Mouse (Mus musculus) CH12.LX (cell line): Measurements from ENCODE around the gene Acaa1a. TPM values are rescaled to one million over a fixed set of nuclear protein-coding genes. Genes with fewer than 3 reads are reported as not detected.

Experiments
- DNase-seq: peaks from one replicate; pipeline ENCODE4 v3.0.0-alpha.2; 2013; ENCODE audit errors: extremely low read depth
- H3K27ac ChIP-seq: 2 replicates; pipeline ENCODE4 v1.5.1; 2012; ENCODE audit warnings: low read depth, mild to moderate bottlenecking, control low read depth, moderate library complexity; ENCODE audit not compliant: insufficient read depth
- H3K27me3 ChIP-seq: replicated peaks from 2 replicates; pipeline ENCODE3; 2012; ENCODE audit warnings: inconsistent platforms
- H3K36me3 ChIP-seq, 2 experiments: replicated peaks in 1 of 2; 2 replicates each; pipeline versions ENCODE3 to v1.6.1; 2012; ENCODE audit warnings: inconsistent platforms in 1 of 2, low read length in 1 of 2, mild to moderate bottlenecking in 1 of 2, mixed read lengths in 1 of 2, moderate library complexity in 1 of 2; ENCODE audit not compliant: control insufficient read depth in 1 of 2, insufficient read depth in 1 of 2
- H3K4me1 ChIP-seq, 2 experiments: 2 replicates each; pipeline ENCODE4 v1.6.1; 2012; ENCODE audit warnings: inconsistent platforms in 1 of 2, moderate library complexity in 1 of 2; ENCODE audit not compliant: insufficient read depth in 2 of 2, control insufficient read depth in 1 of 2
- H3K4me2 ChIP-seq: 2 replicates; pipeline ENCODE4 v1.6.1; 2012; ENCODE audit warnings: low read depth, mild to moderate bottlenecking, control low read depth; ENCODE audit not compliant: poor library complexity, insufficient read depth, severe bottlenecking
- H3K4me3 ChIP-seq, 3 experiments: fragments of 150-350 bp in 1 of 3; sonication (generic) in 1 of 3; replicated peaks in 1 of 3; 2 replicates each; pipeline versions ENCODE3 to v1.5.1; 2011 to 2012; ENCODE audit warnings: low read depth in 2 of 3, low read length in 2 of 3, mild to moderate bottlenecking in 2 of 3, moderate library complexity in 2 of 3, control low read depth in 1 of 3, improper control_type of control experiment in 1 of 3, inconsistent platforms in 1 of 3, mixed read lengths in 1 of 3; ENCODE audit not compliant: poor library complexity in 1 of 3
- H3K79me2 ChIP-seq: replicated peaks from 2 replicates; pipeline ENCODE4 v1.6.1; 2012; ENCODE audit warnings: mild to moderate bottlenecking, moderate library complexity; ENCODE audit not compliant: control insufficient read depth, poor library complexity, insufficient read depth, severe bottlenecking; ENCODE audit errors: extremely low read depth
- H3K9ac ChIP-seq: 2 replicates; pipeline ENCODE4 v1.6.1; 2012; ENCODE audit warnings: low read depth, mild to moderate bottlenecking, control low read depth, moderate library complexity; ENCODE audit not compliant: insufficient read depth
- H3K9me3 ChIP-seq: replicated peaks from 2 replicates; pipeline ENCODE3; 2012; ENCODE audit warnings: low read length, inconsistent platforms, mixed read lengths
- BHLHE40 ChIP-seq: IDR thresholded peaks from 2 replicates; pipeline ENCODE4 v1.6.1; 2011; ENCODE audit warnings: mild to moderate bottlenecking, low read depth, low read length, improper control_type of control experiment
- CHD2 ChIP-seq: IDR thresholded peaks from 2 replicates; pipeline ENCODE4 v1.6.1; 2011; ENCODE audit warnings: low read length, improper control_type of control experiment
- CTCF ChIP-seq, 2 experiments: IDR thresholded peaks in 1 of 2; conservative IDR thresholded peaks in 1 of 2; 2 replicates each; pipeline ENCODE4 v1.5.1; 2011 to 2012; ENCODE audit warnings: low read depth in 2 of 2, low read length in 2 of 2, improper control_type of control experiment in 1 of 2, inconsistent platforms in 1 of 2, mild to moderate bottlenecking in 1 of 2, moderate library complexity in 1 of 2
- E2F4 ChIP-seq: IDR thresholded peaks from 2 replicates; pipeline ENCODE4 v1.6.1; 2011; ENCODE audit warnings: low read depth, low read length, improper control_type of control experiment; ENCODE audit not compliant: insufficient replicate concordance
- ELF1 ChIP-seq: IDR thresholded peaks from 2 replicates; pipeline ENCODE4 v1.6.1; 2014; ENCODE audit warnings: low read depth, mild to moderate bottlenecking, inconsistent platforms, low read length, improper control_type of control experiment
- ETS1 ChIP-seq: conservative IDR thresholded peaks from 2 replicates; pipeline ENCODE4 v1.6.1; 2012; ENCODE audit warnings: low read depth, mild to moderate bottlenecking, inconsistent platforms, low read length, improper control_type of control experiment, moderate library complexity
- GABPA ChIP-seq: IDR thresholded peaks from 2 replicates; pipeline ENCODE4 v1.6.1; 2012; ENCODE audit warnings: low read depth, low read length, improper control_type of control experiment, inconsistent platforms; ENCODE audit not compliant: insufficient replicate concordance
- IRF4 ChIP-seq: IDR thresholded peaks from 2 replicates; pipeline ENCODE4 v1.6.1; 2014; ENCODE audit warnings: low read depth, mild to moderate bottlenecking, inconsistent platforms, low read length, improper control_type of control experiment
- JUN ChIP-seq: IDR thresholded peaks from 2 replicates; pipeline ENCODE4 v1.6.1; 2011; ENCODE audit warnings: low read depth, mild to moderate bottlenecking, low read length, improper control_type of control experiment, moderate library complexity; ENCODE audit not compliant: insufficient read depth
- JUND ChIP-seq: conservative IDR thresholded peaks from 2 replicates; pipeline ENCODE4 v1.6.1; 2011; ENCODE audit warnings: low read depth, low read length, improper control_type of control experiment
- MAX ChIP-seq: IDR thresholded peaks from 2 replicates; pipeline ENCODE4 v1.6.1; 2011; ENCODE audit warnings: low read length, improper control_type of control experiment
- MAZ ChIP-seq: IDR thresholded peaks from 2 replicates; pipeline ENCODE4 v1.6.1; 2012; ENCODE audit warnings: low read depth, mild to moderate bottlenecking, inconsistent platforms, low read length, improper control_type of control experiment, moderate library complexity
- MEF2A ChIP-seq: IDR thresholded peaks from 2 replicates; pipeline ENCODE4 v1.6.1; 2014; ENCODE audit warnings: low read depth, mild to moderate bottlenecking, inconsistent platforms, low read length, improper control_type of control experiment, borderline replicate concordance
- MXI1 ChIP-seq: IDR thresholded peaks from 2 replicates; pipeline ENCODE4 v1.6.1; 2011; ENCODE audit warnings: mild to moderate bottlenecking, low read depth, low read length, improper control_type of control experiment
- MYC ChIP-seq: IDR thresholded peaks from 2 replicates; pipeline ENCODE4 v1.6.1; 2011; ENCODE audit warnings: low read depth, mild to moderate bottlenecking, improper control_type of control experiment, low read length
- NELFE ChIP-seq: IDR thresholded peaks from 2 replicates; pipeline ENCODE4 v1.6.1; 2011; ENCODE audit warnings: low read depth, low read length, improper control_type of control experiment
- NRF1 ChIP-seq: IDR thresholded peaks from 2 replicates; pipeline ENCODE4 v1.6.1; 2014; ENCODE audit warnings: low read depth, mild to moderate bottlenecking, inconsistent platforms, low read length, improper control_type of control experiment, moderate library complexity
- POLR2A ChIP-seq: IDR thresholded peaks from 2 replicates; pipeline ENCODE4 v1.6.1; 2011; ENCODE audit warnings: low read depth, mild to moderate bottlenecking, improper control_type of control experiment, low read length
- POLR2AphosphoS2 ChIP-seq: IDR thresholded peaks from 2 replicates; pipeline ENCODE4 v1.6.1; 2011; ENCODE audit warnings: low read depth, low read length, improper control_type of control experiment
- SIN3A ChIP-seq: IDR thresholded peaks from 2 replicates; pipeline ENCODE4 v1.6.1; 2012; ENCODE audit warnings: low read length, improper control_type of control experiment, inconsistent platforms
- TBP ChIP-seq: conservative IDR thresholded peaks from 2 replicates; pipeline ENCODE4 v1.6.1; 2011; ENCODE audit warnings: low read depth, low read length, improper control_type of control experiment
- USF1 ChIP-seq: IDR thresholded peaks from 2 replicates; pipeline ENCODE4 v1.6.1; 2014; ENCODE audit warnings: low read depth, mild to moderate bottlenecking, inconsistent platforms, low read length, improper control_type of control experiment
- USF2 ChIP-seq: conservative IDR thresholded peaks from 2 replicates; pipeline ENCODE4 v1.6.1; 2011; ENCODE audit warnings: low read depth, low read length, improper control_type of control experiment
- ZMIZ1 ChIP-seq: IDR thresholded peaks from 2 replicates; pipeline ENCODE4 v1.6.1; 2012; ENCODE audit warnings: low read depth, mild to moderate bottlenecking, inconsistent platforms, low read length, improper control_type of control experiment
- ZNF384 ChIP-seq: IDR thresholded peaks from 2 replicates; pipeline ENCODE4 v1.6.1; 2012; ENCODE audit warnings: low read depth, low read length, improper control_type of control experiment, inconsistent platforms
- dilution Hi-C: fragments of 300-500 bp; cut with MboI; formaldehyde crosslinking; loops from 2 replicates; pipeline ENCODE4 v1.14.3; 2020; ENCODE audit warnings: low sequenced_read_pairs; ENCODE audit not compliant: extremely low pct_unique_long_range_greater_than_20kb, extremely low pct_ligation_motif_present
- in situ Hi-C: fragments of 300-500 bp; cut with MboI; formaldehyde crosslinking; loops from 3 replicates; pipeline ENCODE4 v1.14.3; 2019; ENCODE audit warnings: low sequenced_read_pairs, low pct_ligation_motif_present, low pct_unique_long_range_greater_than_20kb, mixed read lengths
- polyA plus RNA-seq: library from polyadenylated mRNA; unstranded; fragments of >175 nt; gene quantifications from 2 replicates; pipeline ENCODE4 v1.2.1, GENCODE M21; 2012; ENCODE audit warnings: low read depth; ENCODE audit not compliant: insufficient read length
- total RNA-seq, 2 experiments: library from RNA; depleted of rRNA; stranded (reverse); fragments of 300-350 nt in 1 of 2; fragments of >200 nt in 1 of 2; gene quantifications; 2 replicates each; pipeline ENCODE4 v1.2.3; 2012 to 2014

The Acaa1a gene
- total and polyA plus RNA-seq, 3 experiments: 22.4 to 57.8 (median 24.4) TPM

DNA sequence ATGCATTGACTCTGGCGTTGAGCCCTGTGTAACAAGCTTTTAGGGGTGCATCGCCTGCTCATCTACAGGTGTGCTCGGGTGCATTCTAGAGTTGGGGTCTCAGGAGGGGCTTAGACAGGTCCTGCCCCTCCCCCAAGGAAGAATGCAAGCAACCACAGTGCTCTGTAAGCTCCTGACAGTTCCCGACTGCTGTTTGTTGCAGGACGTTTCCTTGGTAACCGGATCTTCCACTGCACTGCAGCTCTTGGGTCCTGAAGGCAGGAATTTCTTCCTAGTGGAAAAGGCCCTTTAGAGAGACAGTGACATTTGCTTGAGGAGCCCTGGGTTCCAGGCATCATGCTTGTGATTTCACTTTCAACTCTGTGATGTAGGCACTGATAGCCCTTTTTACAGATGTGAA is 43.1 kb downstream of the Acaa1a start:
- peaks cover 0 to 8% of the 10 kb centered on the region in 2 experiments; a peak in 1 of 4 replicates for H3K4me1 ChIP-seq
- in situ Hi-C loops: no loop called here
- dilution Hi-C loops: no loop called here
- no peak overlapping the region for H3K27ac ChIP-seq
- no peaks in the 10 kb centered on the region for H3K9me3 ChIP-seq
- peaks cover 12 to 42% of the 10 kb centered on the region in 2 experiments for H3K36me3 ChIP-seq
- no peak overlapping the region for H3K4me2 ChIP-seq
- no peak overlapping the region for H3K9ac ChIP-seq
- no peaks in the 10 kb centered on the region for H3K27me3 ChIP-seq
- TF ChIP-seq NRF1: no peak
- no peak for TF ChIP-seq BHLHE40
- TF ChIP-seq E2F4: no peak
- TF ChIP-seq NELFE: no peak
- TF ChIP-seq MEF2A: no peak
- TF ChIP-seq ZNF384: no peak
- TF ChIP-seq TBP: no peak
- TF ChIP-seq CTCF (conservative IDR thresholded peaks at IDR 0.05 in 1 of 2, IDR thresholded peaks at IDR 0.05 in 1 of 2; ENCODE audit: low read depth in 2 of 2, low read length in 2 of 2): no peak
- TF ChIP-seq POLR2A: no peak
- TF ChIP-seq USF1: no peak
- no peak for TF ChIP-seq MAZ
- TF ChIP-seq IRF4: no peak
- no peak for TF ChIP-seq MYC
- TF ChIP-seq ELF1: no peak
- TF ChIP-seq POLR2AphosphoS2: no peak
- no peak for DNase-seq
- H3K79me2 ChIP-seq: no peaks in the 10 kb centered on the region
- H3K4me3 ChIP-seq: no peak overlapping the region

DNA sequence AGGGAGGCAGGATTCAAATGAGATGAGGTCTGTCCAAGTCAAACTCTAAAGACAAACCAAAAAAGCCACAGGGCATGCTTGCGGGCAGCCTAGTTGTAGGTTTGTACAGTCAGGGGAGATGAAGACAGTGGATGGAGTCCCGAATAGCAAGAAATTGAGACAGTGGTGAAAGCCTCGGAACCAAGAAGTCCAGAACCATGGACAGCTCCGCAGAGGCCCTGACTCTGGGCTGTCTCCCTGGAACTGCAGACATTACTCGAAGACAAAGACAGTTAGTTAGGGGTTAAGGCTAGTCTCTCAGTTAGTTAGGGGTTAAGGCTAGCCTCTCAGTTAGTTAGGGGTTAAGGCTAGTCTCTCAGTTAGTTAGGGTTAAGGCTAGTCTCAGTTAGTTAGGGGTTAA is 49.5 kb downstream of the Acaa1a start:
- Histone ChIP-seq H3K79me2 (no peaks in the 10 kb centered on the region), H3K36me3 (peaks cover 8 to 17% of the 10 kb centered on the region in 2 experiments), H3K4me3 (no peak overlapping the region), H3K9me3 (no peaks in the 10 kb centered on the region), H3K4me1 (0 out of 4 replicates have a peak, but pooled peaks cover 0 to 3% of the 10 kb centered on the region in 2 experiments), H3K27ac (no peak overlapping the region), H3K27me3 (no peaks in the 10 kb centered on the region), H3K4me2 (no peak overlapping the region), H3K9ac (no peak overlapping the region)
- dilution Hi-C loops: no loop called here
- TF ChIP-seq MXI1 (no peak), POLR2A (no peak), JUN (no peak), JUND (no peak), ZMIZ1 (no peak), USF1 (no peak), CHD2 (no peak), GABPA (no peak), MAX (no peak), IRF4 (no peak), ETS1 (no peak), NRF1 (no peak), SIN3A (no peak), USF2 (no peak)
- no peak for DNase-seq
- in situ Hi-C loops: no loop called here
